ENCODE assay signal across 8 mouse cellular contexts in the genomic region with DNA sequence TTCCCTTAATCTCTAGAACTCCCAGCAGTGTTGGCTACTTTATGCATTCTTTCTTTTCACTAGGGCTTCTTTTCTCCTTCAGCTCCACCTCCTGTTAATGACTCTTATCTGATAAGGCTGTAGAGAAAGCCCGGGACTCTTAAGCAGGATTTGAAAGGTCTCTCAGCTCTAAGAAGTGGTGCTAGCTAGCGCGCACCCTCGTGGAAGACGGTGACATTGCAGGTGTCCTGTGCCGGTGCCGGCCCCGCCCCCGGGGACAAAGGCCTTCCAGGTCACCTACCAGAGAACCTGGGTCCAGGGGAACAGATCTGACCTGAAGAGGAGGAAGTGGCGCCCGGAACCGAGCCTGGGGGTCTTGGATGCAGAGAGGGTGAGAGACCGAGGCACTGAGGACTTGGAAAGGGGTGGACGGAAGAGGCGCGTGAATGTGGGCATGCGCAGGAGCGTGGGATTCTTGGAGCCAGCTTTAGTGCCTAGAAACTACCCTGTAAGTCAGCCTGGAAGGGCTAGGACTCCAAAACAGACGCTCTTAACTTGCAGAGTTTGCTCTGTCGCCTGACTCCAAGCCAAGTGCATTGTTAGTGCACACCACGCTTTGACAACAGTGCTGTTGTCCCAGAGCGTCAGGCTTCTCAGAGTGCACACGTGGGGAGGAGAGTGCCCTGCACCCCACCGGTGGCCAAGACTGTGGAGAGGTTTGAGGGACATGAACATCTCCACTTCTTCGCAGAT. TPM values are rescaled to one million over a fixed set of nuclear protein-coding genes. Genes with fewer than 3 reads are reported as not detected.
A peak's percentile ranks its signal among the peaks of the same experiment; 100 is the strongest.
DNase-seq lines count a peak whose midpoint lies in the region; ATAC-seq and TF ChIP-seq lines count a peak whose summit lies in the region.

A gene (plus strand): TSS at position 253 of the 732 bp plus-strand sequence.

- peak; percentile 95 for TF ChIP-seq CTCF in stomach, postnatal 0 days (IDR thresholded peaks at IDR 0.05; ENCODE audit: low read depth)

- ATAC-seq in CD4-positive, CD25-positive, alpha-beta regulatory T cell, adult 4 months, result peak; percentile 78
- ATAC-seq in heart, embryonic 16.5 days (replicated peaks; ENCODE audit: extremely low read depth, insufficient read depth, low FRiP score), result peak; percentile 61
- ATAC-seq in liver, embryonic 15.5 days (ENCODE audit: insufficient read depth), result peak; percentile 68
- peak; percentile 55 for ATAC-seq in neural tube, embryonic 11.5 days (ENCODE audit: insufficient read depth, low FRiP score, low TSS enrichment)
- ATAC-seq in stomach, postnatal 0 days (ENCODE audit: low FRiP score, low TSS enrichment), result peak; percentile 76

- H3K27ac ChIP-seq in heart, embryonic 16.5 days (ENCODE audit: low read length), result peak within 1 kb of the TSS; percentile 66
- H3K27ac ChIP-seq in liver, embryonic 15.5 days (replicated peaks), result peak within 1 kb of the TSS; percentile 43; the same call in 1 of the 2 replicates
- no peak within 1 kb of the TSS for H3K27ac ChIP-seq in neural tube, embryonic 11.5 days (ENCODE audit: low read depth, low read length)
- peak within 1 kb of the TSS; percentile 74 for H3K27ac ChIP-seq in stomach, postnatal 0 days (replicated peaks)

- no peaks in the 10 kb centered on the region for H3K36me3 ChIP-seq in heart, embryonic 16.5 days (ENCODE audit: control insufficient read depth, insufficient read depth)
- H3K36me3 ChIP-seq in liver, embryonic 15.5 days (replicated peaks), result no peaks in the 10 kb centered on the region
- H3K36me3 ChIP-seq in neural tube, embryonic 11.5 days (ENCODE audit: control insufficient read depth, insufficient read depth, low read length), result peaks cover 2% of the 10 kb centered on the region; the same call in 1 of the 2 replicates
- no peaks in the 10 kb centered on the region for H3K36me3 ChIP-seq in stomach, postnatal 0 days (ENCODE audit: control insufficient read depth, insufficient read depth, low read length)

- peak; percentile 73 for DNase-seq in c-Kit-negative CD71-positive TER-119-positive erythroid progenitor cells, embryonic 14.5 days (ENCODE audit: low read depth, low spot score)
- peak; percentile 73 for DNase-seq in fibroblast of lung, adult 2 months (ENCODE audit: low read depth)
- peak; percentile 91 for DNase-seq in kidney, postnatal 25 days
- peak; percentile 89 for DNase-seq in neural tube, embryonic 11.5 days (ENCODE audit: low spot score)
- DNase-seq in stomach, postnatal 0 days (ENCODE audit: low spot score), result peak; percentile 94

- peak within 1 kb of the TSS; percentile 74 for H3K9ac ChIP-seq in heart, embryonic 16.5 days (ENCODE audit: low read length)
- H3K9ac ChIP-seq in liver, embryonic 15.5 days, result peak within 1 kb of the TSS; percentile 65
- H3K9ac ChIP-seq in neural tube, embryonic 11.5 days (ENCODE audit: low read length), result peak within 1 kb of the TSS; percentile 67
- H3K9ac ChIP-seq in stomach, postnatal 0 days (ENCODE audit: low read length), result peak within 1 kb of the TSS; percentile 69

- H3K9me3 ChIP-seq in heart, embryonic 16.5 days (replicated peaks; ENCODE audit: control insufficient read depth, low read length), result no peaks in the 10 kb centered on the region
- no peaks in the 10 kb centered on the region for H3K9me3 ChIP-seq in liver, embryonic 15.5 days (replicated peaks)
- no peaks in the 10 kb centered on the region for H3K9me3 ChIP-seq in neural tube, embryonic 11.5 days (ENCODE audit: control insufficient read depth, low read length)
- H3K9me3 ChIP-seq in stomach, postnatal 0 days (ENCODE audit: control insufficient read depth, low read length), result no peaks in the 10 kb centered on the region

- 2% methylated on average over 25 of the region's 25 CpGs for WGBS in heart, embryonic 16.5 days
- 3% methylated on average over 25 of the region's 25 CpGs for WGBS in liver, embryonic 15.5 days (ENCODE audit: insufficient replicate concordance)
- 3% methylated on average over 25 of the region's 25 CpGs for WGBS in neural tube, embryonic 11.5 days
- WGBS in stomach, postnatal 0 days, result under 1% methylated on average over 25 of the region's 25 CpGs

- peak within 1 kb of the TSS; percentile 92 for H3K4me2 ChIP-seq in heart, embryonic 16.5 days (ENCODE audit: low read depth, low read length)
- peak within 1 kb of the TSS; percentile 79 for H3K4me2 ChIP-seq in liver, embryonic 15.5 days
- peak within 1 kb of the TSS; percentile 52 for H3K4me2 ChIP-seq in neural tube, embryonic 11.5 days (ENCODE audit: low read depth)
- H3K4me2 ChIP-seq in stomach, postnatal 0 days (replicated peaks; ENCODE audit: low read depth), result peak within 1 kb of the TSS; percentile 80

- H3K4me1 ChIP-seq in heart, embryonic 16.5 days (ENCODE audit: control insufficient read depth, insufficient read depth, low read length), result peaks cover 11% of the 10 kb centered on the region
- H3K4me1 ChIP-seq in liver, embryonic 15.5 days (replicated peaks), result peaks cover 26% of the 10 kb centered on the region
- peaks cover 8% of the 10 kb centered on the region for H3K4me1 ChIP-seq in neural tube, embryonic 11.5 days (ENCODE audit: control insufficient read depth, insufficient read depth, low read length)
- H3K4me1 ChIP-seq in stomach, postnatal 0 days (replicated peaks; ENCODE audit: control insufficient read depth, insufficient read depth), result 0 out of 2 replicates have a peak, but pooled peaks cover 6% of the 10 kb centered on the region

- no peak for TF ChIP-seq EP300 in stomach, postnatal 0 days (optimal IDR thresholded peaks at IDR 0.05)

- peak within 1 kb of the TSS; percentile 67 for H3K4me3 ChIP-seq in heart, embryonic 16.5 days (ENCODE audit: low read length)
- H3K4me3 ChIP-seq in liver, embryonic 15.5 days (replicated peaks), result peak within 1 kb of the TSS; percentile 65
- peak within 1 kb of the TSS; percentile 52 for H3K4me3 ChIP-seq in neural tube, embryonic 11.5 days (ENCODE audit: low read depth, low read length)
- H3K4me3 ChIP-seq in stomach, postnatal 0 days (ENCODE audit: low read depth, low read length), result peak within 1 kb of the TSS; percentile 73

- 0 out of 2 replicates have a peak, but pooled peaks cover 2% of the 10 kb centered on the region for H3K27me3 ChIP-seq in heart, embryonic 16.5 days (ENCODE audit: control insufficient read depth, insufficient read depth, low read length)
- H3K27me3 ChIP-seq in liver, embryonic 15.5 days, result peaks cover 10% of the 10 kb centered on the region
- H3K27me3 ChIP-seq in neural tube, embryonic 11.5 days (ENCODE audit: control insufficient read depth, insufficient read depth, low read length), result no peaks in the 10 kb centered on the region
- no peaks in the 10 kb centered on the region for H3K27me3 ChIP-seq in stomach, postnatal 0 days (ENCODE audit: control insufficient read depth, insufficient read depth, low read length)

RNA-seq across cellular contexts. Expression of the gene that starts here (rescaled TPM):
- polyA plus RNA-seq in CD4-positive, CD25-positive, alpha-beta regulatory T cell, adult 4 months (2017; shearing (Covaris generic)), result 10 to 100 TPM in 1 of 2 experiments, 1 to 10 TPM in 1; 7.3 to 14.8 TPM
- 19.1 and 20.4 TPM in 2 replicates for polyA plus RNA-seq in heart, embryonic 16.5 days (2015; fragmentation: Nextera tagmentation; extraction: Ambion mirVana)
- 11.8 and 13.2 TPM in 2 replicates for polyA plus RNA-seq in liver, embryonic 15.5 days (2015; fragmentation: Nextera tagmentation; extraction: Ambion mirVana)
- polyA plus RNA-seq in neural tube, embryonic 11.5 days (2014; fragmentation: Nextera tagmentation; extraction: Ambion mirVana), result 20.9 and 26.5 TPM in 2 replicates
- polyA plus RNA-seq in stomach, postnatal 0 days (2015; fragmentation: Nextera tagmentation; extraction: Ambion mirVana), result 11.8 and 12.5 TPM in 2 replicates
